Mouse (Mus musculus): Measurements from ENCODE around the gene Phf21a.

The Phf21a gene

GRCm38 (mm10) chr2:92301849-92302607 is 209.1 kb downstream of the Phf21a start:
- no peak for DNase-seq (ENCODE audit: low spot score)

DNA sequence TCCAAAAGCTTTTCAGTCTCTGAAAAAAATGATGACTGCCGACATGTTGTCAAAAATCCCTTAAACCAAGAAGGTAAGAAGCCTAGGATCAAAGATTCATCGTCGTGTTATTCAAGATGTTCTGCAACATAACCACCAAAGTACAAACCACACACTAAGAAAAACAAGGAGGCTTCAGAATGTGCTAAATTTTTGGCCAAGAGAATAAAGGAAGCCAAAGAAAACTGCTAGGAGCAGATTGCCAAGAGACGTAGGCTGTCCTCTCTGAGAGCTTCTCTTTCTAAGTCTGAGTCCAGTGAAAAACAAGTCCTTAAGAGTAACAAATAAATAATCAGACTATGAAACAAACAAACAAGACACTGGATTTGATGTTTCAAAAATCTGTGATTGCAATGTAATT is 219.6 kb downstream of the Phf21a start:
- no peak for DNase-seq (ENCODE audit: low spot score)

GRCm38 (mm10) chr2:92314031-92314430 is 221.1 kb downstream of the Phf21a start:
- DNase-seq (ENCODE audit: low spot score), result no peak

GRCm38 (mm10) chr2:92316652-92317051 is 223.7 kb downstream of the Phf21a start:
- no peak for DNase-seq (ENCODE audit: low spot score)

DNA sequence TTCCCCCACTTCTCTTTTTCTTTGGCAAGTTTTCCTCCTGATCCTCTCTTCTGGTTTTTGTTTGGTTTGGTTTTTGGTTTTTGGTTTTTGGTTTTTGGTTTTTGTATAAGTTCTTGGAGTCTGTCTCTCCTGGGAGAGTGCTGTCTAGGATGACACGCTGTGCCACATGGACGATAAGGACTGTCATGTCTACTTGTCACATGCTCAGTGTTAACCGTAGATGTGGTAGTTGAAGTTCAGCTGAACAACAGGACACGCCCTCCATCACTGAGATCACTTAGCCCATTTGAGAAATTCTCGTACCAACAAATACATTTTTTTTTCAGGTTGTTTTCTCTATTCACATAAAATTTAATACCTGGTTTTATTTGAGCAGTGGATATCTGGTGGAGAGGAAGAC is 224.3 kb downstream of the Phf21a start:
- no peak for DNase-seq (ENCODE audit: low spot score)

DNA sequence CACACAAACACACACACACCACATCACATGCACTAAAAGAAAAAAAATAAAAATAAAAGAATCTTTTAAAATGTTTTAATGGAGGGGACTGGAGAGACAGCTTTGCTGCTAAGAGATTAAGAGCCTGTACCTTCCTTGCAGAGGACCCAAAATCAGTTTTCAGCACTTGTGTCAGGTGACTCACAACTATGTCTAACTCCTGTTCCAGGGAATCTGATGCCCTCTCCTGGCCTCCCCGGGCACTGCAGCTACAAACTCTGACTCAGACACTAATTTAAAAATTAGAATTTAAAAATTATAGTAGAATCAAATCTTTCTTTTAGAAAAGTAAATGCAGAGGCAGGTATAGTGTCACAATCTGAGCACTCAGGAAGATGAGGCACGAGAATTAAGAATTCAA is 229.8 kb downstream of the Phf21a start:
- peak; percentile 39 for DNase-seq (ENCODE audit: low spot score)

DNA sequence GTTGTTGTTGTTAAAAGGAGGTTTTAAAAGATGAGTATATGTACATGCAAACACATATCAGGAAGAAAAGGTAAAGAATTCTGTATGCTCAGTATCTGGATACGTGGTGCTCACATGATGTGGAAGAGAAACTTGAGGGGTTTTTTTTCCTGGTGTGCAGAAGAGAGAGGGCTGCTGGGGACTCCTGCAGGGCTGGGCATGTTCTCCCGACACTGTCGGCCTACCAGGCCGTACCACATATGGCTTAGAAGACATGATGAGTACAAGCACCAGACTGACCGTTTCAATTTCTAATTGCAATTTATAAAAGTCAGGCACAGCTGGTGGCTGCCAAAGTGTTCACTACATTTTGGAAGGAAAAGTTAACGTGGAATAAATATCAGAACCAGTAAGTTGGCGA is 232.8 kb downstream of the Phf21a start:
- DNase-seq (ENCODE audit: low spot score), result no peak

DNA sequence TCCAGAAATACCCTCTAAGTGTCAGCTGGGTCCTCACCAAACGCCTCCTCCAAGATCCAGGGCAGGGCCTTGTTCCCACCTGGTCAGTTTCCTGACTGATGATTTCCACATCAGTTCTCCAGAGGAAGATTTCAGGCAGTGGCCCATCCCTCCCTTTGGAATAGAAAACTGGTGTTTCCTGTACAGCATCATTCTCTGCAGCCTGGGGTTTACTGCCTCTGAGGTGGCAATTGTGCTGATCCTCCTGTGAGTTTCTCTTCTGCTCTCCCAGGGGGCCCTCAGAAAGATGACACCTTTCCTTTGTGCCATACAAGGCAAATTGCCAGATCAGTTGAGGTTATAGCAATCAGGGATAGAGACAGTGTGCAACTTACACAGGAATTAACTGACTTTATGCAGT is 233.3 kb downstream of the Phf21a start:
- DNase-seq (ENCODE audit: low spot score), result no peak

- no peak for DNase-seq (ENCODE audit: low spot score)
Measured at GRCm38 (mm10) chr2:92327601-92328000, 234.7 kb downstream of the Phf21a start.

- DNase-seq (ENCODE audit: low spot score), result no peak
Measured at GRCm38 (mm10) chr2:92328206-92328605, 235.3 kb downstream of the Phf21a start.

GRCm38 (mm10) chr2:92330840-92331239 is 237.9 kb downstream of the Phf21a start:
- peak; percentile 78 for DNase-seq (ENCODE audit: low spot score)

- DNase-seq (ENCODE audit: low spot score), result peak; percentile 39
Measured at GRCm38 (mm10) chr2:92331410-92331809, 238.5 kb downstream of the Phf21a start.

- DNase-seq (ENCODE audit: low spot score), result no peak
Measured at GRCm38 (mm10) chr2:92331871-92332270, 239.0 kb downstream of the Phf21a start.

DNA sequence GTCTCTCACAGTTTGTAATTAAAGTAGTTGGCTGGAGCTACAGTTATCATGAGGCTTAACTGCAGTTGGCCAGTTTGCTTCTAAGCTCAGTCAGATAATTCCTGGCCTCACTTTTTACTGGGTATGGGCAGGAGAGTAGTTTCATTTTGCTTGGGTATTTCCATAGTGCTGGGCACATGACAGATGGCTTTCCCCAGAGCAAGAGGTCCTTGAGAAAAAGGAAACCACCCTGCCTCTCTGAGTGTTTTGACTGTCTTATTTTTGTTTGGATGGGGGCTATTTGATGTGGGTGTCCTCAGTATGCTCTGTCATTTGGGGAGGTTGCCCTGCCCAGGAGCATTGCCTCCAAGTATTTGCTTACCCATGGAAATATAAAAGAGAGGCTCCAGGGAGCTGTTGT is 249.5 kb downstream of the Phf21a start:
- no peak for DNase-seq (ENCODE audit: low spot score)

GRCm38 (mm10) chr2:92347191-92347590 is 254.3 kb downstream of the Phf21a start:
- no peak for DNase-seq (ENCODE audit: low spot score)

DNA sequence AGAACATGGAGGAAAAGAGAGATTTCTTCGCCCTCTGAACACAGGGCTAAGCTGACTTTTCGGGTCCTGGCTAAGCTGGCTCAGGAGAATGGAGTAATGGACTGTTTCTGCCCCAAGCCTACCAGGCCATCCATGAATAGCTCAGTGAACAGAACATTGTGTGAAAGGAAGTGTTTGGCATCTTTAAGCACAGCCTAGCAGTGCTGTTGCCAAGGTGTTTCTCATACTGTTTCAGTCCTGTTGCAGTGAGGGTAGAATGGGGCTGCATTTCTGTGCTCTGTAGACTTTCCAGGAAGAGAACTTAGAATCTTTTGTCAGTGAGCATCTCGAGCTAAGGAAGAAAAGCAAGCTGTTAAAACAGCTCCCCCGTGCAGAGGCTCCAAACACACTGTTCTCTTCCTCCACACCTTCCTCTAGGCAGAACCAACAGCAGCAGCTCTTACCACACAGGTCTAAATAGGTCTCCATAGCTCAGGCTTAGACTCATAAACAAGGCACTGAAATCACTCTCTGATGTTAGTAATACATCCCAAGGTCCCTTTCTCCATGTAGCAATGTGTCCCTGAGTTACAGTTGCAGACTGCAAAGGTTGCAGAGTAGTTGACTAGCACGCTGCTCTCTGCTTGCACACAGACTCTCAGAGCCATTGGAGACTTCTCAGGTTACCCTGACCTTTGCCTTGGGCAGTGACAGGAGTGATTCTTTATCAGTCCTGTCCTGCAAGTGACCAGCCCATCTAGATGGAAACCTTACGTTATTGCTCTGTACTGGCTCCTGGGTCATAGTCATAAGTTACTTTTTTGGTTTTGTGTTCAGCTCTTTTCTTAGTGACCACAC is 256.9 kb downstream of the Phf21a start:
- DNase-seq (ENCODE audit: low spot score), result no peak

DNA sequence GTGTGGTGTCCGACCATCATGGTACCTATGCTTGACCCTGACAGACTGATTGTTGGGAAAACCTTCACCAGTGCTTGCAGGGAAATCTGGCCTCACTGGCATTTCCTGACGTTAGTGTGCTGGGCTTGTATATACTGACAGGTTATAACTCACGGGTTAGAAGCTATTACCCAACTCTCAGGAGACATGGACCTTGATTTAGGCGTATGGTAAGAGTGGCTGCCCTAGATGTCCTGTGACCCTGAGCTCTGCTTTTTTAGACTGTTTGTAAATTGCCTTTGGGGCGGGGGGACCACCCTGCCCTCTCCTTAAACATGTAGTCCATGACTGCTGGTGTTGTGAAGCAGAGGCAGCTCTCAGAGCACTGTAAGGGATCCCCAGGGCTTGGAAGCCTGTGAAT is 257.8 kb downstream of the Phf21a start:
- no peak for DNase-seq (ENCODE audit: low spot score)

DNA sequence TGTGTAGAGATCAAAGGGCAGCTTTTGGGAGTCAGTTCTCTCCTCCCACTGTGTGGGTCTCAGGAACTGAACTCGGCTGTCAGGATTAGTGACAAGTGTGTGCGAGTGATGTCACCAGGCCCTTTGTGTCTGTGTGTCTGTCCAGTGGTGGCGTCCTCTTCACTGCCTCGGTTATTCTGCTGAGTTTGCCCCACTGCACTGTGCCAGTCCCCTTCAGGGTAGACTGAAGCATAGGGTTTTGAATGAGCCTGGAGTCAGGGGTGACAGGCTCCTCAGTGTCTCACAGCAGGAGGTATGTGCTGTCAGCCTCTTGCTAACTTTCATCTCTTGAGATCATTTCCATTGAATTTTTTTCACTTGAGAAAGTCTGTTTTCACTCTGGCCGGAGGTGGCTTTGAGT is 260.5 kb downstream of the Phf21a start:
- DNase-seq (ENCODE audit: low spot score), result no peak

- no peak for DNase-seq (ENCODE audit: low spot score)
Measured at GRCm38 (mm10) chr2:92354224-92354623, 261.3 kb downstream of the Phf21a start.

DNA sequence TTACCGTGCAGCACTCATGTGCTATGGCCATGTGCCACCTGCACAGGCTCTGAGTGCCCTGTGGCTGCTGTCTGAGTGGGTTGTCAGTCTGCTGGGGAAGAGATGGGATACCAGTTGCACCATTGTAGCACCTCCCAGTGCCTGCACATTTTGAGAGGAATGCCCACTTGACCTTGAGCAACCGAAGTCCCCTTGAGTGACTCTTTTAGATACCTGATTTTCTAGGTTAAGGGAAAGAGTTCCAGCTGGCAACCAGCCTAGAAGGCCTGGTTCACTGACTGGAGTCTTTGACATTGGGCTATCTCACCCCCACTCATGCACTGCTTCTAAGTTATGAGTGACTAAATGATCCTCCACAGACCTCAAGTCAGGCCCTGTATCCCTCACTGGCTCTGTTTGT is 266.4 kb downstream of the Phf21a start:
- DNase-seq (ENCODE audit: low spot score), result no peak

- no peak for DNase-seq (ENCODE audit: low spot score)
Measured at GRCm38 (mm10) chr2:92360186-92360823, 267.4 kb downstream of the Phf21a start.

- DNase-seq (ENCODE audit: low spot score), result no peak
Measured at GRCm38 (mm10) chr2:92360893-92361292, 268.0 kb downstream of the Phf21a start.

DNA sequence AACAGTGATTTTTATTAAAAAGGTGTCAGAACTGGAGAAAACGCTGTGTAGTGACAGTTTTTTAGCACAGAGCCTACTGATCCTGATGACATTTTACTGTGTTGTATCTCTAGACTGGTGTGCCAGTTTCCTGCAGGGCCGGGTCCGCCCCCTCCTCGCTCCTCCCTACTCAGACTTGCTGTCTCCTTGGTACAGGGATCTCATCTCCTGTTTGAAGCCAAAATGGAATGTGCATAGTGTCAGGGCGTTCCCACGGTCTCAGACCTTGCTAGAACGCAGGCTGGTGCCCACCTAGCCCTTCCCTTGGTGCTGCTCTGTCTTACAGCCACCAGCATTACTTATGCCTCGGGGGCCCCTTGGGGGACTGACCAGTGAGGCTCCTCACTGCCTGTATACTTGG is 268.9 kb downstream of the Phf21a start:
- DNase-seq (ENCODE audit: low spot score), result no peak
